Mouse (Mus musculus) hematopoietic stem cell, adult 5-6 weeks (primary cell): ENCODE results near the gene Slc24a3. TPM values are rescaled to one million over a fixed set of nuclear protein-coding genes. Genes with fewer than 3 reads are reported as not detected.

Experiments used
- ATAC-seq, 2 experiments: fragments of 125-278 bp in 1 of 2; replicated peaks in 1 of 2; 2 replicates each; pipeline ENCODE4 v1.8.0; 2016 to 2017; ENCODE audit warnings: inconsistent platforms in 2 of 2, mild to moderate bottlenecking in 2 of 2, moderate number of reproducible peaks in 2 of 2, low read depth in 1 of 2, moderate TSS enrichment in 1 of 2; ENCODE audit not compliant: low FRiP score in 2 of 2, poor library complexity in 2 of 2, severe bottlenecking in 2 of 2, insufficient read depth in 1 of 2, low TSS enrichment in 1 of 2
- total RNA-seq: library from RNA; stranded (forward); fragments of 172-1452, 232-1000 nt; gene quantifications from 2 replicates; pipeline ENCODE4 v1.2.3, GENCODE M21; 2017

The Slc24a3 gene
- total RNA-seq, 1 experiment from 2014 or later = 1.0 TPM

DNA sequence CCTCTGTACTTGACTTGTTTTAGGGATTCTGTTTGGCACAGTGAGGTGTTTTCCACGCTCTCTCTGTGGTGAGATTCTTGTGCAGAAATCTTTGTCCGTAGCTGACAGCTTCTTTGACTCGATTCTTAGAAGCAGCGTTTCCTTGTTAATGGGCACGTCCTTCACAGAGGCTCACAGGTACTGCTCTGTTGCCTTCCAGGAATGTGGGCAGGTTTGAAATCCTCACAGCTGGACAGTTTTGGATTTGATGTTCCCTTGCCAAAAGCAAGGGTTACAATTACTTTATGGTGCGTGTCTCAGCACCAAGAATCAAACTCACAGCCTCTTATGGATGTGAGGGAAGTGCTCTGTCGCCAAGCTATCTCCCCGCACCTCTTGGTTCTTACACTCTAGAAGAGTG, 14.9 kb downstream of the Slc24a3 start:
- ATAC-seq = no peak

GRCm38 (mm10) chr2:145188828-145189227, 21.3 kb downstream of the Slc24a3 start:
- peak; percentile 92 to 93 for ATAC-seq

- ATAC-seq = peak; percentile 27 to 39; a peak in 1 of 4 replicates
These were observed 28.5 kb downstream of the Slc24a3 start for GRCm38 (mm10) chr2:145196043-145196442.

DNA sequence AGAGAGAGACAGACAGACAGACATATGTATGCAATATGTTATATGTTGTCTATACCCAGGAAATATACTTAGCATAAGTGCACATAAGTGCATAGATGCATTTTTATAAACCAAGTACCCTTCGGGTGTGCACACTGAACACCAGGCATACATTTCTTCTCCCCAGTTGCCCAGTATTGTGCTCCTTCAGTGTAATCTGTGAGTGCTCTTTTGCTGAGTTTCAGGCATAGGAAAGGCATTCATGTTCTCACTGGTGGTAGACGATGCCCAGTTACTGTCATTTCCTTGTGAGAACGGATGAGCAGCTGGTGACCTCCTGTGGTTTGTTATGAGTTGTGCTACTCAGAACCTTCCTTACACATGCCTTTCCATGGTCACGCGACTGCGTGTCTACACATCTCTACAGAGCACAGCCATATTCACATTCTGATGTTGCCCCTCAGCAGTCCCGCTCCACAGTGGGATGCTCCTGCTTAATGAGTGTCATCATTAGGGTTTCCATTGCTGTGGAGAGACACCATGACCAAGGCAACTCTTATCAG, 29.0 kb downstream of the Slc24a3 start:
- no peak for ATAC-seq

DNA sequence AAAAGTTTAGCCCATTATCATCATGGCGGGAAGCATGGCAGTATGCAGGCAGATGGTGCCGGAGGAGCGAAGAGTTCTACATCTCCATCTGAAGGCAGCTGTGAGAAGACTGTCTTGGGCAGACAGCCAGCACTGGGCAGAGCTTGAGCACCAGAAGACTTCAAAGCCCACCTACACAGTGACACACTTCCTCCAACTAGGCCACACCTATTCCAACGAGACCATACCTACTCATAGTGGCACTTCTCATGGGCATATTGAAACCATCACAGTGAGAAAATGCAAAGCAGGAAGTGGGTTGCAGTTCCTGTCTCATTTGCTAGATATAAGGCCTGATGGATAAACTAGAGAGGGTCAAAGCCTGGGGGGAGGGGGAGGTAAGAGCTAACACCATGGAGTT, 29.5 kb downstream of the Slc24a3 start:
- peak; percentile 66 to 79 for ATAC-seq

DNA sequence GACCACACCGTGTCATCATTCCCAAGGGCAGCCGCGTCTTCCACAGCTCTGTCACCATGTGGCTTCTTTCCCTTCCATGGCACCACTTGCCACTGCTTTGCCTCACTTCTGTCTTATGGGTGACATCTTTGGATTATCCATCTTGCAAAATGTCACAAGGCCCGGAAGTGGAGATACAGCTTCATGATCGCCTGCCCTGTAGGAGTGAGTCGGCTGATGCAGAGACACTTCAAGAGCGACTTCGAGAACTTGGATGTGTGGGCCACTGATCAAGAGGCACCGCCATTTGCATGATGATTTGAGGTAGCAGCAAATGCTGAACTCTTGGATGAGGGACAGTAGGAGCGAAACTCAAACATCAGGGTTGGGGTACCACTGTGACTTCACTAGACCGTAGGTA, 46.0 kb downstream of the Slc24a3 start:
- no peak for ATAC-seq

DNA sequence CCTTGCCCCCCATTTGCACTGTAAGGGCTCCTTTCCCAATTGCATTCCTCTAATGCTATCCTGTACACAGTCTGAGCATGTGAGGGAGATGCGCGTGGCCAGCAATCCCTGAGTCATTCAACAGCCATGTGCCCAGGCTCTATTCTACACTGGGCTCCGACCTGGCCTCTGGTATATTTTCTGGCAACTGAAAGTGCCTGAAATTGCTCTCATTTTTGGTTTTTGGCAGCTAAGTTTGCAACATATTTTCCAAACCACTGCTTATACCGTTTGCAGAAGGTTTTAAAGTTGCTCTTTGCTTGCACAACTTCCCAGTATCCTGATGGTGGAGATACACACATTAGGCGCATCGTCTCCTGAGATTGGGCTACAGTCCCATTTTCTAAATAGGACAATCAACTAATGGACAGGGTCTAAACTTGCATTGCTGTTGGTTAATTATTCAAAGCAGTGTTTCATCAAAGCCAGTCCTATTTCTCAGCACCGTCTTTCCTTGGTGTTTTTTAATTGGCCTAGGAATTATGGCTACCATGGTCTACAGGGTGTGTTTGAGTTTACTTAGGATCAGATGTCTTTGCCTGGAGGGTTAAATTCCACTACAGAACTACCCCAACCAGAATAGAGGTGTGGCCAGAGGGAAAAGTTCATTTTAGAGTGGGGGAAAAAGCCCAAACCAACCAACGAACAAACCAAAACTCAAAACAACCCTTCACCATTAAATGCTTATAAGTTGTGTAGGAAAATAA, 46.7 kb downstream of the Slc24a3 start:
- ATAC-seq = peak in 1 of 2 experiments; percentile 17; a peak in 1 of 4 replicates

GRCm38 (mm10) chr2:145216580-145216979, 49.0 kb downstream of the Slc24a3 start:
- ATAC-seq = no peak

DNA sequence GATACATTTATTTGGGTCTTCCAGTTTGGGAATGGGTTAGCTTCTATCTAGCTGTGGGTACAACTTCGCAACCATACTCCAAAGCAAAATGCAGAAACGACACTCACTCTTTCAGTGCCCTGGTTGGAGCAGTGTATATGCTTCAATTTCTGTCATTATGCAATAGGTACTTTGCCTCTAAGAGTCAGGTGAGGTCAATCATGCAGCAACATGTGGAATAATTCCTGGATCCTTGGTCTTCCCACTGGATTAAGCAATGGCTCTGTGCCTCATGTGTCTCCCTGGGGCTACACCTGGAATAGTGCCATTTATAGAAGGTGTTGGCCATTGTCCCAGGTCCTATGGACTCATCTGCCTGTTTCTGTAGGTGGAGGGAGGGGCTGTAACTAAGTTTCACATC, 49.9 kb downstream of the Slc24a3 start:
- no peak for ATAC-seq

DNA sequence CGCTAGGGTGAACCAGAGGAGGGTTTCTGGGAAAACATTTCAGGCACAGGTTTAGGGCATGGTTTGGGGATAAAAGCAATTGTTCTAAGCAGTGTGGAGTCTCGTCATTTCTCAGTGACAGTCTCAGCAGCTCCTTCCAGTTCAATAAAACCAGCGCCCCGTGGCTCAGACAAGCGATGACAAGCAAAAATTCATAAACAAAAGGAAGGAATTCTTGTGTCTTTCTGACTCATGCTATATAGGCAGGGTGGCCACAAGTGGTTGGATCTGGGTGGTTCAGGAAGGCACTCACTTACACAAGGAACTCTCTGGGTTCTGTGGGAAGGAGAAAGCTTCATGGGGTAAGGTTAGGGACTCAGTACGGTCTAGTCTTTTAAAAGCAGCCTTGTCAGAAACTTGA, 51.7 kb downstream of the Slc24a3 start:
- no peak for ATAC-seq

DNA sequence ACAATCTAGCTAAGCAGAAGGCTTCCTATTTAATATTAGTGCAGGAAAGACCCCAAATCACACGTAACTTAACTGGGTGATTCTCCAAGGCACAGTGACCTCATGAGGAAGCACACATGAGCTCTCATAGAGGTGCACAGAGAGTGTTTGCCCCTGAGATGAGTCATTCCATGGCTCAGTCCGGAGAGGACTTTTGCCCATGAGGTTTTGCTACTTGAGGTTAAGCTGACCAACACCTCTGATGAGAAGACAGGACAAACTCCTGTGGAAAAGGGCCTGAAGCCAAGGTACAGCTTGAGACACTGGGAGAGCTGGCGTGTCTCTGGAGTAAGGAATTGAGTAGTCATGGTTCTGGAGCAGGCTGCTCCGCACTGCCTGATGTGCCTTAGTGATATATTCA, 56.1 kb downstream of the Slc24a3 start:
- no peak for ATAC-seq

DNA sequence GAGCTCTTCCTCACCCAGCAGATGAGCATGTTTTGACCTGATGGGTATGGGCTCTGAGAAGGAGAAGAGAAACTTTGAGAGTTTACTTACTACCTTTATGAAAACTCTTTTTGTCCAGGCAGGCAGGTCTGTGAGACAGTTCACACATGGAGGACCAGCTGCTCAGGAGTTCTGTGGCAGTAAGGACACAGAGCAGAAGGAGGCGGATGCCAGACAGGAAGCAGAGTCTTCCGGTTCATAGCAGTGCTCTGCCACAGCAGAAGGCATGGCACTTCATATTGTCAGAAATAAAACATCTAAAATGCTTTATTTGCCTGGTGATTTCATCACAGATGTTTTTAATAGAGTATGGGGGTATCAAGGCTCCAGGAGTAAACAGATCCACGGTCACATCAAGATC, 58.1 kb downstream of the Slc24a3 start:
- ATAC-seq = peak; percentile 95 to 98

GRCm38 (mm10) chr2:145226100-145226499, 58.5 kb downstream of the Slc24a3 start:
- peak; percentile 69 to 85 for ATAC-seq

GRCm38 (mm10) chr2:145227351-145227750, 59.8 kb downstream of the Slc24a3 start:
- ATAC-seq = no peak

DNA sequence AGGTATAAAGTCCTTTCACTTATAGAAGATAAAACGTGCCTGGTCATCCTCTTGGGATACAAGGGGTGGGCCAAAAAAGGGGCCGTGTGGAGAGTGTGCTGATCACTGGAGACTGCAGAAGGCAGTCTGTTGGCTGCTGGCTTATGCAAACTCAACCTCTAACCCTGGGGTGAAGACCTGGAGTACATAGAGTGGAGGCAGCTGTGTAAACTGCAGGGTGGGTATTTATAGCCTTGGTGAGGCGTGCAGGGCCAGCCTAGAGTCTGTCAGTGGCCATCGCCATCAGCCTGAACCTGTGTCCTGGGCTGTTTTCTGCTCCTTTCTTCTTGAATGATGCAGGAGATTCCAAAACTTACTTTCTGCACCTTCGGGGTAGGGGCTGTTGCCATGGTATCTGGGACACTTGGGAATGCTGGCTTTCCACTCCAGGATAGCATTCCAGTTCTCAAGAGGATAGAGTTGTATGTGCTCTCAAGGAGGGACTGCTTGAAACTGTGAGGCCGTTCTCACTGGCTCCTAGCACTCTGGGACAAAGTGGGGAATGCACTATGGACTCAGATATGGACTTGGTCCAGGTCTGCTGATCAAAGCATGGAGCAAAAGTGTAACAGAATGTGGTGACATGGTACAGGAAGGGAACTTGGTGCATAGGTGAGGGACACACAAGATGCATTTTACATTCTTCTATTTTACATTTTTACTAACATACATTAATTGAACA, 65.4 kb downstream of the Slc24a3 start:
- ATAC-seq = no peak

GRCm38 (mm10) chr2:145233547-145234398, 66.2 kb downstream of the Slc24a3 start:
- ATAC-seq = peak; percentile 99

DNA sequence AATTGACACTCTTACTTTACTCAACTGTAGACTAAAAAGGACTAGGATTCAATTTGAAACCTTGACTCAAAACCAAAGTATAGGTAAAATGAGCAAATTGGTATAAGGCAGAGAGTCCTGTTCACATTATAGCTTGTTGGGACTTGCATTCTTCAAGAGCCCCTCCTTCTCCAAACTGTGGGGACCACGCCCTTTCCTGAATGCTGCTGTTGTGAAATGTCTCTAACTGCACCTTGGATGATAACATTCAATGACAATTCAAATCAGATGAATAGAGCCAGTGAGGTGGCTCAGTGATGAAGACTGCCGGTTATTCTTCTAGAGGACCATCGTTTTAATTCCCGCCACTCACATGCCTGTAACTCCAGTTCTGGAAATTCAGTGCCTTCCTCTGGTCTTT, 78.8 kb downstream of the Slc24a3 start:
- ATAC-seq = no peak

DNA sequence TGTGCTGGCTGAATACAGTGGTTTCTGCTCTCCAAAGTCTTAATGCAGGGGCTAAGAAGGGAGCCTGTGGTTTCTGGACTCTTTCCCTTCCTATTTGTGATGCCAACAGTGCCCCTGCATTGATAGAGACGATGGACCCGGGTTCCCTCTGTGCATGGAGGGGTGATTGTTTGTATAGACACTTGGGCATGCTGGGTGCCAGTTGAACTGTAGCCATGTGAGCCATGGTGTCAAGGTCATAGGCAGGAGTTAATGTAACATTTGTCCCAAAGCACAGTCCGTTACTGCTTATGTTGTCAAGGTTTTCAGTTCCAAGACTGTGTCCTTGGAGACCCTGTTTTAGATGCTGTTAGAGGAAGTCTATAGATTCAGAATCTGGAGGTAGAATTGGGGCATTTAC, 80.6 kb downstream of the Slc24a3 start:
- no peak for ATAC-seq
